Mouse (Mus musculus): ENCODE results near the gene Rhbdd2.
A peak's percentile ranks its signal among the peaks of the same experiment; 100 is the strongest.

Gene Rhbdd2

DNA sequence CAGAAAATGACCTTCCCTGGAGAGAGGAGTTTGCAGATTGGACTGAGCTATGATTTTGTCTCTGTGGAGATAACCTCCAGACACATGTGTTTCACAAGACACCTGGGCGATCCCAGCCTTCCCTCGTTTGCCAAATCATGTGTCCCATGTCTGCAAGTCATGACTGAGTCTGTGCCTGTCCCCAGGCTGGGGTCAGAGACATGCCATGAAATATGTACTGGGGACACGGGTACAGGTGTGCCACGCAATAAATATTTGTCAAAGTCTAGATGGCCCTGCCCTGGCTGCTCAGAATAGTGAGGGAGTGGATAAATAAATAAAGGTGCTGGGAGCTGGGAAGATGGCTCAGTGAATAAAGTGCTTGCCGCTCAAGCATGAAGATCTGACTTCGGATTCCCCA is 13.6 kb downstream of the Rhbdd2 start:
- no peak for DNase-seq

- no peak for DNase-seq
Observed at GRCm38 (mm10) chr5:135648461-135649308, 16.3 kb downstream of the Rhbdd2 start.

DNA sequence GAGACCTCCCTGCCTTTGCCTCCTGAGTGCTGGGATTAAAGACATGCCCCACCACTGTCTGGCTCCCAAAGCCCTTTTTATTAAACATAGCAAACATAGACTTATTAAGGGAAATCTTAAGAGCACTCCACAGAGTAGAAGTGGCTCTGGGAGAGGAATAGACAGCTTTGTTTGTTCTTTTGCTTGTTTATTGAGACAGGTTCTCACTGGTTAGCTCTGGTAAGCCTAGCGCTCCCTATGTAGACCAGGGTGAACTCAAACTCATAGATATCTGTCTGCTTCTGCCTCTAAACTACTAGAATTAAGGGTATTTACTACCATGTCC is 16.9 kb downstream of the Rhbdd2 start:
- DNase-seq, result no peak

DNA sequence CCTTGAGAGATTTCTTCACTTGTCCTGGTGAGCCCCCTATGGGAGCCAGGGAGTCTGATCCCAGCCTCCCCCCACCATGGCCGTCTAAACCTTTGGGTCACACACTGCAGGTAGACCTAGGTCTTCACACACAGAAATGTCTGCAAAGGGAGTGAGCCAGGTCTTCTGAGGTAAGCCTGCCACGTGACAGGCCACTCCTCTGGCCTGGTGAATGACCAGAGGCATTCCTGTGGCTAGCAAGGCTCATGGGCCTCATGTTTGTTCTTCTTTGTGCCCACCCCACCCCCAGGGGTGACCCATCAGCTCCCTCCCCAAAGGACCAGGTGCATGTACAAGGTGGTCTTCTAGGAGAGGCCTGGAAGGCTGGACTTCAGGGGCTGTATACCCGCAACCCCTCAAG is 19.1 kb downstream of the Rhbdd2 start:
- DNase-seq, result no peak

DNA sequence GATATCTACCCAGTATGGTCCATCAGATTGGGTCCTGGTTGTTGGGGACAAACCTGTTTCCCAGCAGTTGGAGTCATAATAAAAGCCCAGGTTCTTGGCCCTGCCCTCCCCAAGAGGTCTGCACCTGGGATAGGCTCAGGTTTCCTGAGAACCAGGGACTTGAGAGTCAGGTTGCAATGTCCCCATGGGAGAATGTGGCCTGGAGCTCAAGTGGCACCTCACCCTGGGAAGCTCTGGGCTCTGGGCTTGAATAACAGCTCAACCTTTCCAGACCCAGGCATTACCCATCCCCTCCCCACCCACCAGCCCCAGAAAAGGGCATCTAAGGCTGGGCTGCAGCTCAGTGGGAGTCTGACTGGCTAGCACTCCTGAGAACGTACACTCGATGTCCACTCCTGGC is 20.8 kb downstream of the Rhbdd2 start:
- DNase-seq, result no peak

- DNase-seq, result no peak
Observed at GRCm38 (mm10) chr5:135656046-135656445, 23.6 kb downstream of the Rhbdd2 start.

DNA sequence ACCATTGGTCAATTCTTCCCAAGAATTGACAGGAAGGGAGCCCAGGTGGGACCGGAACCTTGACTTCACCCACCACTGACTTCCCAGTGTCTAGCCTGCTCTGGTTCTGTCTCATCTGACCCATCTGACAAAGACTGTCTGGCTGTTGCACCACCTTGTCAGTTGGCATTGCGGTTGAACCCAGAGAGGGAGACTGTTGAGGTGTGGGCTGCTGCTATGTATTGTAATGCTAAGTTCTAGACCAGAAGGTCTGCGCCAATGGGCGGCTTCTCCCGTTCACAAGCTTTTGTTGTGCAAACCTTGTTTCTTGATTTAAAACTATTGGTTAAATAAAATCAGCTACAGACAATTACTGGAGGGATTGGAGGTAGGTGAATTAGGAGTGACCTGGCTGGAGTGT is 24.7 kb downstream of the Rhbdd2 start:
- no peak for DNase-seq

GRCm38 (mm10) chr5:135657703-135658373 is 25.4 kb downstream of the Rhbdd2 start:
- peak; percentile 49 to 50 for DNase-seq

DNA sequence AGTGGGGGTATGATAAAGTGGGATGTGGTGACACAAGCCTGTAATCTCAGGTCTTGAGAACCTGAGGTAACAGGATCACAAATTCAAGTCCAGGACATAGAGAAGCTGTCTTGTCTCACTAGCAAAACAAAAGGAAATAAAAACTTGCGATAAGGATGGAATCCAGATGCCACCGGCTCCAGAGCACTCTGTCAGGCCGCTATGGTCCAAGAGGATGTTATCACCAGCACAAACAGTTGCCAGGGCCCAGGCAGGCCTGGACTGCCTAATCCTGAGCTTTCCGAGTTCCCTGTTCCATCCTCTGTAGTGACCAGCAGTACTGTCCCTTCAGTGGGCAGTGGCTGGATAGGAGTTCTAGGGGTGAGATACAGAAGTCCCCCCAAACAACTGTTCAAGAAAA is 27.5 kb downstream of the Rhbdd2 start:
- DNase-seq, result no peak

DNA sequence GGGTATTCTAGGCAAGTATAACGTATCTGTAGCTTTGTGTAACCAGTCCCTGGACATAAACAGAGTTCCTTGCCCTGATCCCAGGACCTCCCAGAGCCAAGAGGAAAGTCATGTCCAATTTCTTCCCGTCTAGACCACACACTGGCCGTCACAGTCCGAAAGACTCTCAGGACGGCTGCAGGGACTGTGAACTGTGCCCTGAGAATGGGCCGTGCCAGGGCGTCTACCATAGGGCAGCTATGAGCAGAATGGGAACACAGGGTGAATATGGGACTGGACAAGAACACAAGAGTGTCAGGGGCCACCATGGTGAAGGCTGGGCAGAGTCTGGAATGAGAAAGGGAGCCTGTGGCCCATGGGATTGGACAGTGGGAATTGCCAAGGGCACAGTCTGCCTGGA is 28.1 kb downstream of the Rhbdd2 start:
- peak; percentile 57 to 62 for DNase-seq

- DNase-seq, result no peak
Observed at GRCm38 (mm10) chr5:135666890-135667289, 34.5 kb downstream of the Rhbdd2 start.

GRCm38 (mm10) chr5:135668071-135668470 is 35.7 kb downstream of the Rhbdd2 start:
- no peak for DNase-seq

GRCm38 (mm10) chr5:135669741-135670275 is 37.4 kb downstream of the Rhbdd2 start, which contains the start of gene Por:
Gene Por (plus strand): TSS chr5:135670033.
- DNase-seq, result peak in 1 of 2 experiments; percentile 67

GRCm38 (mm10) chr5:135670881-135671280 is 38.5 kb downstream of the Rhbdd2 start:
- no peak for DNase-seq

GRCm38 (mm10) chr5:135672509-135672908 is 40.1 kb downstream of the Rhbdd2 start:
- no peak for DNase-seq

DNA sequence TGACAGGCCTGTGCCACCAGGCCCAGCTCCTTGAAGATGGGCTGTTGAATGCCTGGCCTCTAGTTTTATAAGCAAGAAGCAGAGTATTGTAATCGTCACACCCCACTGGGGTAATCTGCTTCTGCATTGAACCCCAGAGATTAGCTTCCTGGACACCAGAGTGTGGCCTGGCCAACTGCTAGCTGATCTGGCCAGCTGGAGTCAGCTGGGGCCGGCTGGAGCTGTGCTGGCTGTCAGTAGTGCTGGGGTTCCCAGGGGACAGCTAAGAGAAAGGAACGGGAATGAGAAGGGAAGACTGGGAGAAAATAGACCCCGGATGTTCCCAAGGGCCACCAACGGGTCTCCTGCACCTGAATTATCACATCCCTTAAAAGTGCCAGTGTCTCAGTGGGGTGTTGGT is 40.6 kb downstream of the Rhbdd2 start:
- DNase-seq, result peak; percentile 55 to 64

DNA sequence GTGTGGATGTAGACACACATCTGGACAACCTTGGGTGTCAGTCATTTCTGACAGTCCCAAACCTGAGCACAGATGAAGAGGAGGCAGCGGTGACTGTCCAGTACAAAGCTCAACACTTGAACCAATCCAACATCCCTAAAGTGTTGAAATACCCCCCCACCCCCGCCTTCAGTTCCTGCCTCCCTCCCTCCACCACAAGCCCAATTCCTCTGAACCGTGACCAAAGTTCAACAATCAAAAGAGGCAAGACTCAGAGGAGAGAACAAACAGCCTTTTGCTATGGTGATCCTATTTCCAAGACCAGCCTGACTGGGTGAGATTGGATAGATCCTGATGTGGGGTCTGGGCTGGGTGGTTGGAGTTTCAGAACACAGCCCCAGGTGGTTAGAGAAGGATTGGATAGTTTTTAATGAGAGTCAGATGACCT is 41.9 kb downstream of the Rhbdd2 start:
- peak; percentile 70 to 85 for DNase-seq

GRCm38 (mm10) chr5:135674821-135675220 is 42.4 kb downstream of the Rhbdd2 start:
- DNase-seq, result peak; percentile 93 to 96

DNA sequence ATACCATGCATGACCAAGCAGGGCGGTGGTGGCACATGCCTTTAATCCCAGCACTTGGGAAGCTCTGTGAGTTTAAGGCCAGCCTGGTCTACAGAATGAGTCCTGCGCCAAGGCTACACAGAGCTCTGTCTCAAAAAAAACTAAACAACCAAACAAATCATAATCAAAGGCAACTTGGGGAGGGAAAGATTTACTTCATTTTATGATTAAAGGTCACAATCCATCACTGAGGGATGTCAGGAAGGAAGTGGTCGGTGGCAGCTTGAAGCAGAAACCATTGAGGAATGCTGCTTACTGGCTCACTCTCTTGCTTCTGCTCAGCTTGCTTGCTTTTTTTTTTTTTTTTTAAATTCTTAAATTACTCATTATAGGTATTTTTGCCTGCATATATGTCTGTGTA is 44.3 kb downstream of the Rhbdd2 start:
- no peak for DNase-seq

DNA sequence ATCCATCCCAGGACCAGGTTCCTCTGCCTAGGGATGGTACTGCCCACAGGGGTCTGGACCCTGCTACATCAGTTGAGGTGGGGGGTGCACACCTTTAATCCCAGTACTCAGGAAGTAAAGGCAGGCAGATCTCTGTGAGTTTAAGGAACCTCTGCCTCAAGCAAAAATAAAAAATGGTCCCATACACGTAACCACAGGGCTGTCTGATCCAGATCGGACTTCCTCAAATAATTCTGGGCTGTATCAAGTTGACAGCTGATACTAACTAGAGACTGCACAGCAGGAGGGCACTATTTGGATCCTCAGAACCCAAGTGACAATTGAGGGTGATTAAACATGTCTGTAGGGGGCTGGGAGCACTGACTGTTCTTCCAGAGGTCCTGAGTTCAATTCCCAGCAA is 44.8 kb downstream of the Rhbdd2 start:
- DNase-seq, result no peak

GRCm38 (mm10) chr5:135678481-135678880 is 46.1 kb downstream of the Rhbdd2 start:
- DNase-seq, result peak in 1 of 2 experiments; percentile 41

- DNase-seq, result no peak
Observed at GRCm38 (mm10) chr5:135680967-135681545, 48.6 kb downstream of the Rhbdd2 start.

DNA sequence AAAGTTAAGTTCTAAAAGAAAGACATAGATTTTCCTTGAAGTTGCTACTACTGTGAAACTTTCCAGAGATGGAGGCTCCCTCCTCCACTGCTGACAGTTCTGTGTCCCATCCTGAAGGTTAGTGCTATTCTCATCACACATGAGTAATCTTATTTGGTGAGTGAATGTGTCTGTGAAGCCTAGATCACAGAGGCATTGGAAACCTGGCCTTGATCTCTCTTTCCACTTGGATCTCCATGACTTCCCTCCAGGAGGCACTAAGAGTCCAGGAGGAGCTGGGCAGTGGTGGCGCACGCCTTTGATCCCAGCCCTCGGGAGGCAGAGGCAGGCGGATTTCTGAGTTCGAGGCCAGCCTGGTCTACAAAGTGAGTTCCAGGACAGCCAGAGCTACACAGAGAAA is 49.6 kb downstream of the Rhbdd2 start:
- DNase-seq, result no peak
